Mouse (Mus musculus): ENCODE data around the gene Arhgap24. TPM values are rescaled to one million over a fixed set of nuclear protein-coding genes. Genes with fewer than 3 reads are reported as not detected.

Gene Arhgap24
- polyA plus RNA-seq, 1 experiment from 2014 or later, result 13.3 TPM

- H3K36me3 ChIP-seq (ENCODE audit: control insufficient read depth, insufficient read depth, low read length), result no peaks in the 10 kb centered on the region
- no peak overlapping the region for H3K4me3 ChIP-seq (ENCODE audit: low read depth, low read length)
- no peak for ATAC-seq
- no peaks in the 10 kb centered on the region for H3K27me3 ChIP-seq (ENCODE audit: control insufficient read depth, insufficient read depth, low read depth, low read length)
- H3K9me3 ChIP-seq (replicated peaks; ENCODE audit: control insufficient read depth, low read length, poor library complexity, severe bottlenecking), result no peaks in the 10 kb centered on the region
- no peak overlapping the region for H3K9ac ChIP-seq (ENCODE audit: low read depth, low read length)
- 59% methylated on average over 2 of the region's 2 CpGs for WGBS
- H3K4me1 ChIP-seq (ENCODE audit: control insufficient read depth, insufficient read depth, low read length), result no peaks in the 10 kb centered on the region
- H3K4me2 ChIP-seq (ENCODE audit: low read length), result no peak overlapping the region
- no peak overlapping the region for H3K27ac ChIP-seq (ENCODE audit: low read length)
Measured at GRCm38 (mm10) chr5:102509381-102509780, 28.2 kb downstream of the Arhgap24 start.

DNA sequence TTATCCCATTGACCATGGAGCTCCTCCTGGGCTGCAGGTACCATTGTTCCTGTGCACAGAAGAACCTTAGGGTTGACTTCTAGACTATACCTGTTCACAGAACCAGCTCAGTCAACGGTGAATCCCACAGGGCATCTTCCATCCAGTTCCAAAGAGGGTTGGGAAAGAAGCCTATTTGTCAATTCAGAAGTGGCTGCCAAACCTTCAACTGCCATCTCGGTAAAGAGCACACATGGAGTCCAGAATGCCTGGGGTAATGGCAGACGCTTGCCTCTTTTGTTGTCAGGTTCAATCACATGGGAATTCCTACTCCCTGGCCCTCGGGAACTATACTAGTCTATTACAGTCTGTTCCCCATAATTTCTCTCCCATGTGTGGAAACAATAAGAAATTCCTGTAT lies 30.5 kb downstream of the Arhgap24 start:
- no peak overlapping the region for H3K9ac ChIP-seq (ENCODE audit: low read depth, low read length)
- H3K27me3 ChIP-seq (ENCODE audit: control insufficient read depth, insufficient read depth, low read depth, low read length), result no peaks in the 10 kb centered on the region
- no peaks in the 10 kb centered on the region; the same call in 1 of the 2 replicates for H3K4me1 ChIP-seq (ENCODE audit: control insufficient read depth, insufficient read depth, low read length)
- no peaks in the 10 kb centered on the region for H3K36me3 ChIP-seq (ENCODE audit: control insufficient read depth, insufficient read depth, low read length)
- H3K27ac ChIP-seq (ENCODE audit: low read length), result no peak overlapping the region
- no peaks in the 10 kb centered on the region for H3K9me3 ChIP-seq (replicated peaks; ENCODE audit: control insufficient read depth, low read length, poor library complexity, severe bottlenecking)
- no peak for ATAC-seq
- H3K4me2 ChIP-seq (ENCODE audit: low read length), result no peak overlapping the region
- no peak overlapping the region for H3K4me3 ChIP-seq (ENCODE audit: low read depth, low read length)
- 69% methylated on average over 4 of the region's 4 CpGs for WGBS

DNA sequence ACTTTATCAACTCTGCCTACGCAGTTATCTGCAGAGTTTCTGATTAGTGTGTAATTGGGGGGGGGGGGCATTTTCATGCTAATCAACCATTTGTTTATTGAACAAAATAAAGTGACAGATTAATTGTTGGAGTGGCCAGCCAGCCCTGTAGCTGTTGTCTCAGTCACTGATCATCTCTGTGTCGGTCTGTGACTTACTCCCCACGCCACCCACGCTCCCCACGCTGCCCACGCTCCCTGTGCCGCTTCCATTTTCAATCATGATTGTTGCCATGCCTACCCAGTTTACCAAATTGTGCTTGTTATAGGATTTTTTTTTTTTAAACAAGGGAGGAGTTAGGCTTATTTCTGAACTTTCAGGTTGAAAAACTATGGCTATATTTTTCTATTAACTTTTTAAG lies 34.3 kb downstream of the Arhgap24 start:
- Histone ChIP-seq H3K9ac (ENCODE audit: low read depth, low read length) (no peak overlapping the region), H3K36me3 (ENCODE audit: control insufficient read depth, insufficient read depth, low read length) (no peaks in the 10 kb centered on the region), H3K27me3 (ENCODE audit: control insufficient read depth, insufficient read depth, low read depth, low read length) (no peaks in the 10 kb centered on the region), H3K4me2 (ENCODE audit: low read length) (no peak overlapping the region), H3K4me1 (ENCODE audit: control insufficient read depth, insufficient read depth, low read length) (no peaks in the 10 kb centered on the region; the same call in 1 of the 2 replicates), H3K4me3 (ENCODE audit: low read depth, low read length) (no peak overlapping the region), H3K9me3 (replicated peaks; ENCODE audit: control insufficient read depth, low read length, poor library complexity, severe bottlenecking) (no peaks in the 10 kb centered on the region), H3K27ac (ENCODE audit: low read length) (no peak overlapping the region)
- 50% methylated on average over 7 of the region's 7 CpGs for WGBS
- ATAC-seq, result no peak

DNA sequence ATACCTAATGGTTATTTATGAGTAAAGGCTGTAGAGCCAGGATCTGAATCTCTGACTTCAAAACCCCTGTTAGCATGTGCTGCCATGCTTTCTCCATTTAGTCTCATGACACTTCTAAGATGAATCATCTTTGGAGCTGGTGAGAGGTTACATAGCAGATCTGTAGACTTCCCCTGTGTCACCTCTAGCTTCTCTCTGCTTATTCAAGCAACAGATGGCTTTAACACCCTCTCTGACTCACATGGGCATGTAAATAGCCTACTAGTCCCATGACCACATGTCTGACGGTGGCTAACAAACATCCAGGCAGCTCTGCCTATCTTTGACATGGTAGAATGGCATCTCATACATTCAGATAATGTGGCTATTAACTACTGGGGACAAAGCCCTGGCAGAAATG lies 39.3 kb downstream of the Arhgap24 start:
- H3K9ac ChIP-seq (ENCODE audit: low read depth, low read length), result no peak overlapping the region
- H3K9me3 ChIP-seq (replicated peaks; ENCODE audit: control insufficient read depth, low read length, poor library complexity, severe bottlenecking), result no peaks in the 10 kb centered on the region
- H3K4me3 ChIP-seq (ENCODE audit: low read depth, low read length), result no peak overlapping the region
- no peaks in the 10 kb centered on the region for H3K36me3 ChIP-seq (ENCODE audit: control insufficient read depth, insufficient read depth, low read length)
- H3K4me1 ChIP-seq (ENCODE audit: control insufficient read depth, insufficient read depth, low read length), result no peaks in the 10 kb centered on the region
- WGBS, result 78% methylated on average over 1 of the region's 1 CpGs
- ATAC-seq, result no peak
- H3K4me2 ChIP-seq (ENCODE audit: low read length), result no peak overlapping the region
- H3K27ac ChIP-seq (ENCODE audit: low read length), result no peak overlapping the region
- H3K27me3 ChIP-seq (ENCODE audit: control insufficient read depth, insufficient read depth, low read depth, low read length), result no peaks in the 10 kb centered on the region

- no peak for ATAC-seq
- H3K4me3 ChIP-seq (ENCODE audit: low read depth, low read length), result no peak overlapping the region
- no peaks in the 10 kb centered on the region for H3K36me3 ChIP-seq (ENCODE audit: control insufficient read depth, insufficient read depth, low read length)
- no peak overlapping the region for H3K27ac ChIP-seq (ENCODE audit: low read length)
- WGBS, result 87% methylated on average over 9 of the region's 9 CpGs
- H3K9me3 ChIP-seq (replicated peaks; ENCODE audit: control insufficient read depth, low read length, poor library complexity, severe bottlenecking), result no peaks in the 10 kb centered on the region
- no peak overlapping the region for H3K4me2 ChIP-seq (ENCODE audit: low read length)
- H3K4me1 ChIP-seq (ENCODE audit: control insufficient read depth, insufficient read depth, low read length), result no peaks in the 10 kb centered on the region
- no peaks in the 10 kb centered on the region for H3K27me3 ChIP-seq (ENCODE audit: control insufficient read depth, insufficient read depth, low read depth, low read length)
- H3K9ac ChIP-seq (ENCODE audit: low read depth, low read length), result no peak overlapping the region
Measured at GRCm38 (mm10) chr5:102535311-102535710, 54.1 kb downstream of the Arhgap24 start.

- Histone ChIP-seq H3K4me1 (ENCODE audit: control insufficient read depth, insufficient read depth, low read length) (no peaks in the 10 kb centered on the region), H3K27me3 (ENCODE audit: control insufficient read depth, insufficient read depth, low read depth, low read length) (no peaks in the 10 kb centered on the region), H3K9ac (ENCODE audit: low read depth, low read length) (no peak overlapping the region), H3K9me3 (replicated peaks; ENCODE audit: control insufficient read depth, low read length, poor library complexity, severe bottlenecking) (no peaks in the 10 kb centered on the region), H3K27ac (ENCODE audit: low read length) (no peak overlapping the region), H3K4me3 (ENCODE audit: low read depth, low read length) (no peak overlapping the region), H3K36me3 (ENCODE audit: control insufficient read depth, insufficient read depth, low read length) (no peaks in the 10 kb centered on the region), H3K4me2 (ENCODE audit: low read length) (no peak overlapping the region)
- 84% methylated on average over 3 of the region's 3 CpGs for whole genome bisulfite sequencing
- no peak for ATAC-seq
Measured at GRCm38 (mm10) chr5:102537819-102538218, 56.6 kb downstream of the Arhgap24 start.

DNA sequence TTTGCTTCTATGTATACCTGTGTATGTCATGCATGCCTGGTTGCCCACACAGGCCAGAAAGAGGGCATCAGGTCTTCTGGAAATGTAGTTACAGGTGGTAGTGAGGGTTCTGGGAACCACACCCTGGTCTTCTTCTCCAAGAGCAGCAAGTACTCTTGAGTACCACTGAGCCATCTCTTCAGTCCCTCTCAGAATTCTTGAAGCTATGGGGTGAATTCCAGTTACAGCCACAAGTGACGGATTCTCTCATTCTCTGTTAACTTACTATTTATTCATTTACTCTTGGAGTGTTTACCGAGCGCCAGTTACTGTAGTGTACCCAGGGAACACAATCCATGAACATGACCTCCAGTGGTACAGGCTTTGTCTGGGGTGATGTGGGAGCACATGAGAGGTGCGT lies 65.1 kb downstream of the Arhgap24 start:
- Histone ChIP-seq H3K4me2 (ENCODE audit: low read length) (no peak overlapping the region), H3K9ac (ENCODE audit: low read depth, low read length) (no peak overlapping the region), H3K36me3 (ENCODE audit: control insufficient read depth, insufficient read depth, low read length) (no peaks in the 10 kb centered on the region), H3K4me1 (ENCODE audit: control insufficient read depth, insufficient read depth, low read length) (no peaks in the 10 kb centered on the region), H3K4me3 (ENCODE audit: low read depth, low read length) (no peak overlapping the region), H3K27me3 (ENCODE audit: control insufficient read depth, insufficient read depth, low read depth, low read length) (no peaks in the 10 kb centered on the region), H3K27ac (ENCODE audit: low read length) (no peak overlapping the region), H3K9me3 (replicated peaks; ENCODE audit: control insufficient read depth, low read length, poor library complexity, severe bottlenecking) (no peaks in the 10 kb centered on the region)
- WGBS, result 92% methylated on average over 4 of the region's 4 CpGs
- ATAC-seq, result no peak

DNA sequence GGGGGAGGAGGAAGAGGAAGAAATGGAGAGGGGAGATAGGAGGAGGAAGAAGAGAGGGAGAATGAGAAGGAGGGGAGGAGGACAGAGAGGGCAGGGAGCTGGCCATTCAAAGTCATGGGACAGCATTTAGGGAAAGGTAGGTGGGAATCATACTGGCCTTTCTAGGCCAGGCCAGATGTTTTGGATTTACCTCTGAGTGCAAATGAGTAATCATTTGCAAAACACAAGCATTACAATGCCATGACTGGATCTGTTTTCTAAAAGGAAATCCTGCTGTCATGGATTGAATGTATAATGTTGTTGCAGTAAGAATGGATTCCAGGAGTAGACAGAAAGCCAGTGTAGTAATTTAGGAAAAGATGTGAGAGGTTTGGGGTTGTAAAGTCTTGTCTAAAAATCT lies 66.6 kb downstream of the Arhgap24 start:
- Histone ChIP-seq H3K4me2 (ENCODE audit: low read length) (no peak overlapping the region), H3K9me3 (replicated peaks; ENCODE audit: control insufficient read depth, low read length, poor library complexity, severe bottlenecking) (no peaks in the 10 kb centered on the region), H3K36me3 (ENCODE audit: control insufficient read depth, insufficient read depth, low read length) (no peaks in the 10 kb centered on the region), H3K27ac (ENCODE audit: low read length) (no peak overlapping the region), H3K4me1 (ENCODE audit: control insufficient read depth, insufficient read depth, low read length) (no peaks in the 10 kb centered on the region), H3K9ac (ENCODE audit: low read depth, low read length) (no peak overlapping the region), H3K4me3 (ENCODE audit: low read depth, low read length) (no peak overlapping the region), H3K27me3 (ENCODE audit: control insufficient read depth, insufficient read depth, low read depth, low read length) (no peaks in the 10 kb centered on the region)
- no peak for ATAC-seq

DNA sequence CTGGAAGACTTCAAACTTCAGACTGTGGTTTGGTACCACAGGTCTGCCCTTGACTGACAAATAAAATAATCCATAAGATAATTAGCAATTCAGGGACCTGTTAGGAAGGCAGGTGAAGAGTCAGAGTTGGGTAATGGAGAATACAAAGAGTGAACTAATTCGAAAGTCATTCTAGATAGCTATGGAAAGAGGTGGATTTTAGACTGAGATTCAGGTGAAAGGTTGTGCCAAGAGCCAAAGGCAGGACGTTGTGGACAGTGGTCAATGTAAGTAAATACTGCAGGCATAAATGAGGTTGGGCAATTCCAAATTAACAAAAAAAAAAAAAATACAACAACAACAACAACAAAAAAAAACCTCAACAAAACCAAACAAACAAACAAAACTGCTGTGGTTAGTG lies 67.2 kb downstream of the Arhgap24 start:
- Histone ChIP-seq H3K4me2 (ENCODE audit: low read length) (no peak overlapping the region), H3K9me3 (replicated peaks; ENCODE audit: control insufficient read depth, low read length, poor library complexity, severe bottlenecking) (no peaks in the 10 kb centered on the region), H3K27me3 (ENCODE audit: control insufficient read depth, insufficient read depth, low read depth, low read length) (no peaks in the 10 kb centered on the region), H3K4me3 (ENCODE audit: low read depth, low read length) (no peak overlapping the region), H3K27ac (ENCODE audit: low read length) (no peak overlapping the region), H3K9ac (ENCODE audit: low read depth, low read length) (no peak overlapping the region), H3K4me1 (ENCODE audit: control insufficient read depth, insufficient read depth, low read length) (no peaks in the 10 kb centered on the region), H3K36me3 (ENCODE audit: control insufficient read depth, insufficient read depth, low read length) (no peaks in the 10 kb centered on the region)
- 81% methylated on average over 2 of the region's 2 CpGs for WGBS
- ATAC-seq, result no peak

DNA sequence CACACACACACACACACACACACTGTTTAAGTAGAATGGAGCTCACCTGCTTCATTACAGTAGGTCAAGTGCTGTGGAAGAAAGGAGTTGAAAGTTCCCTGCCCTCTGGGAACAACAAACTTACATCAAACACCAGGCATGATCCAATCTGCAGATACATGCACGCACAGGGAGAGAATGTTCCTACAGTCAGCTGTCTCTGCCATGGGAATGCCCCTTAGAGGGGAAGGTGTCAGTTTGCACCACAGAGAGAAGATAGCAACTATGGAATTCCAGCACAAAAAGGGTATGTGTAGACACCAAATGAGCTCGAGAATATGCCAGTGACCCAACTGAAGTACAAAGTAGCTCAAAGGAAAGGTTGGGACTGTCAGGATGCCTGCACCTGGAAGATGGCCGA lies 69.0 kb downstream of the Arhgap24 start:
- Histone ChIP-seq H3K9ac (ENCODE audit: low read depth, low read length) (no peak overlapping the region), H3K27me3 (ENCODE audit: control insufficient read depth, insufficient read depth, low read depth, low read length) (no peaks in the 10 kb centered on the region), H3K36me3 (ENCODE audit: control insufficient read depth, insufficient read depth, low read length) (no peaks in the 10 kb centered on the region), H3K4me2 (ENCODE audit: low read length) (no peak overlapping the region), H3K4me3 (ENCODE audit: low read depth, low read length) (no peak overlapping the region), H3K9me3 (replicated peaks; ENCODE audit: control insufficient read depth, low read length, poor library complexity, severe bottlenecking) (no peaks in the 10 kb centered on the region), H3K4me1 (ENCODE audit: control insufficient read depth, insufficient read depth, low read length) (no peaks in the 10 kb centered on the region), H3K27ac (ENCODE audit: low read length) (no peak overlapping the region)
- ATAC-seq, result no peak
- WGBS, result 68% methylated on average over 3 of the region's 3 CpGs
